Mouse (Mus musculus) lung, adult 2 months (tissue): Measurements from ENCODE around the gene Epha7. TPM values are rescaled to one million over a fixed set of nuclear protein-coding genes. Genes with fewer than 3 reads are reported as not detected.

Source experiments
- DNase-seq: peaks from one replicate; pipeline ENCODE4 v3.0.0; 2022
- H3K4me1 ChIP-seq: fragments of 200-500 bp; 2 replicates; pipeline ENCODE4 v1.6.1; 2011; ENCODE audit warnings: low read length; ENCODE audit not compliant: control insufficient read depth, insufficient read depth
- H3K4me3 ChIP-seq: fragments of 200-500 bp; replicated peaks from 2 replicates; pipeline ENCODE3; 2011; ENCODE audit warnings: low read depth, mild to moderate bottlenecking, control low read depth, low read length; ENCODE audit errors: extremely low read depth
- CTCF ChIP-seq: fragments of 200-500 bp; IDR thresholded peaks from 2 replicates; pipeline ENCODE4 v1.5.1; 2011; ENCODE audit warnings: mild to moderate bottlenecking, low read length, control low read depth; ENCODE audit not compliant: insufficient read depth
- POLR2A ChIP-seq: fragments of 200-500 bp; IDR thresholded peaks from 2 replicates; pipeline ENCODE4 v1.6.1; 2011; ENCODE audit warnings: low read depth, mild to moderate bottlenecking, control low read depth, low read length, borderline replicate concordance; ENCODE audit errors: extremely low read depth
- WGBS: fragments of 180-500 bp; shearing (Covaris S2); methylation state at CpG from one replicate; pipeline ENCODE4 v1.1.7; 2018; 5-methylcytosine and 5-hydroxymethylcytosine counted together
- polyA plus RNA-seq: library from polyadenylated mRNA; depleted of rRNA; stranded (reverse); fragments of >200 nt; gene quantifications from 2 replicates; pipeline ENCODE4 v1.2.3, GENCODE M21; 2012

Epha7 gene
- polyA plus RNA-seq, 1 experiment: 2.1 TPM

GRCm38 (mm10) chr4:28824616-28825015, 11.7 kb downstream of the Epha7 start:
- Histone ChIP-seq H3K4me1 (no peaks in the 10 kb centered on the region), H3K4me3 (no peak overlapping the region)
- DNase-seq: no peak
- TF ChIP-seq CTCF: no peak
- TF ChIP-seq POLR2A: no peak
- 51% methylated on average over 7 of the region's 7 CpGs for WGBS

- DNase-seq: no peak
- Histone ChIP-seq H3K4me1 (no peaks in the 10 kb centered on the region), H3K4me3 (no peak overlapping the region)
- 72% methylated on average over 3 of the region's 3 CpGs for WGBS
- TF ChIP-seq POLR2A (no peak), CTCF (no peak)
These were observed 24.7 kb downstream of the Epha7 start for GRCm38 (mm10) chr4:28837669-28838068.

- H3K4me1 ChIP-seq: no peaks in the 10 kb centered on the region
- WGBS: 89% methylated on average over 4 of the region's 4 CpGs
- no peak overlapping the region for H3K4me3 ChIP-seq
- no peak for TF ChIP-seq CTCF
- no peak for TF ChIP-seq POLR2A
- no peak for DNase-seq
These were observed 33.4 kb downstream of the Epha7 start for GRCm38 (mm10) chr4:28846311-28846710.

GRCm38 (mm10) chr4:28850388-28850787, 37.5 kb downstream of the Epha7 start:
- no peak for DNase-seq
- no peak for TF ChIP-seq POLR2A
- no peak for TF ChIP-seq CTCF
- Histone ChIP-seq H3K4me3 (no peak overlapping the region), H3K4me1 (no peaks in the 10 kb centered on the region)
- WGBS: 49% methylated on average over 2 of the region's 2 CpGs

GRCm38 (mm10) chr4:28862845-28863666, 50.1 kb downstream of the Epha7 start:
- no peak for TF ChIP-seq POLR2A
- no peak for TF ChIP-seq CTCF
- WGBS: 71% methylated on average over 6 of the region's 6 CpGs
- no peak for DNase-seq
- H3K4me1 ChIP-seq: no peaks in the 10 kb centered on the region
- no peak overlapping the region for H3K4me3 ChIP-seq

- WGBS: 54% methylated on average over 2 of the region's 2 CpGs
- no peaks in the 10 kb centered on the region for H3K4me1 ChIP-seq
- no peak for TF ChIP-seq CTCF
- no peak for TF ChIP-seq POLR2A
- no peak overlapping the region for H3K4me3 ChIP-seq
- DNase-seq: no peak
These were observed 53.5 kb downstream of the Epha7 start for GRCm38 (mm10) chr4:28866411-28866810.

- 87% methylated on average over 11 of the region's 11 CpGs for WGBS
- no peak for DNase-seq
- TF ChIP-seq POLR2A (no peak), CTCF (no peak)
- Histone ChIP-seq H3K4me1 (no peaks in the 10 kb centered on the region), H3K4me3 (no peak overlapping the region)
These were observed 58.7 kb downstream of the Epha7 start for GRCm38 (mm10) chr4:28871615-28872014.

GRCm38 (mm10) chr4:28881271-28882044, 68.5 kb downstream of the Epha7 start:
- TF ChIP-seq POLR2A: no peak
- no peak for TF ChIP-seq CTCF
- no peaks in the 10 kb centered on the region for H3K4me1 ChIP-seq
- no peak for DNase-seq
- WGBS: 79% methylated on average over 5 of the region's 5 CpGs
- H3K4me3 ChIP-seq: no peak overlapping the region

- Histone ChIP-seq H3K4me3 (no peak overlapping the region), H3K4me1 (no peaks in the 10 kb centered on the region)
- 80% methylated on average over 5 of the region's 5 CpGs for WGBS
- no peak for DNase-seq
- TF ChIP-seq POLR2A: no peak
- TF ChIP-seq CTCF: no peak
These were observed 76.7 kb downstream of the Epha7 start for GRCm38 (mm10) chr4:28889630-28890029.

GRCm38 (mm10) chr4:28890102-28890501, 77.2 kb downstream of the Epha7 start:
- Histone ChIP-seq H3K4me1 (no peaks in the 10 kb centered on the region), H3K4me3 (no peak overlapping the region)
- TF ChIP-seq POLR2A (no peak), CTCF (no peak)
- DNase-seq: no peak
- 57% methylated on average over 3 of the region's 3 CpGs for WGBS
